Mouse (Mus musculus): ENCODE results near the gene Mtcl1. TPM values are rescaled to one million over a fixed set of nuclear protein-coding genes. Genes with fewer than 3 reads are reported as not detected.

The Mtcl1 gene
- total and polyA plus RNA-seq, 3 experiments = 1.5 to 6.8 (median 5.9) TPM

DNA sequence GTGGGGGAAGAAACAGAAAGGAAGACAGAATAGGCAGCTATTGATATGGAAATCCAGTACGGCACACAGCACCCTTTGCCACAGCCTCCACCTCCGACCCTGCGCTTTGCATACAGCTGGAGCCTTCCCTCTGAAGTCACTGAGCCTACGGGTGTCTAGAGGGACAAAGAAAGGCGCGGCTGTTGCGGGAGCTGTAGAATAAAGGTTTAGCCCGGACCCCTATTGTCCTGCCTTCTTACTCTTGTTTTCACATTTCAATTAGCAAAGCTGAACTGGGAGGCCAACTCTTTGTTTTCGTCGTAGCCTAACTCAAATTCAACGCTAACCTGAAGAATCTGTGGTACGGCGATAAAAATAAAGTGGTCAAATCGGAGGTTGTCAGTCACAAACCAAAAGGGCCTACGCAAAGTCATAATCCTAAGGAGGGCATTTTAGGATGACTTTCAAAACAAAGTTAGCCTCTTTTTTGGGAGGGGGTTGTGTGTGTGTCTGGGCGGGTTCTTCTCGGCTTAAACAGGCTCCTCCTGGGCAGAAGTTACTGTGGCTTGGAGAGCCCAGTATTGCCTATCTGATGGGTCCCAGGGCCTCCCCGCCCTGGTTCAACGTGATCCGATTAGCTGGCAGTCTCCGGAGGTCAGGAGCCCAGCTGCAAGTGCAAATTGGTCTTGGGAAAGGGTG is 30.4 kb upstream of the Mtcl1 start:
- Histone ChIP-seq H3K4me3 (no peak overlapping the region), H3K27me3 (ENCODE audit: control insufficient read depth, insufficient read depth, low read length) (no peaks in the 10 kb centered on the region; the same call in 1 of the 2 replicates), H3K27ac (no peak overlapping the region), H3K36me3 (ENCODE audit: control insufficient read depth, insufficient read depth, low read length) (no peaks in the 10 kb centered on the region), H3K9ac (ENCODE audit: low read depth, low read length) (no peak overlapping the region), H3K79me2 (replicated peaks; ENCODE audit: control insufficient read depth, insufficient read depth, low read length) (no peaks in the 10 kb centered on the region), H3K4me1 (ENCODE audit: control insufficient read depth, insufficient read depth, low read length) (no peaks in the 10 kb centered on the region)
- intact Hi-C loops (cut with DNase I) = no loop called here
- 28% methylated on average over 21 of the region's 21 CpGs for WGBS
- peak; percentile 29 to 31 for DNase-seq
- TF ChIP-seq CTCF (IDR thresholded peaks at IDR 0.05) (no peak), EP300 (IDR thresholded peaks at IDR 0.05; ENCODE audit: insufficient read depth, low read depth, low read length) (no peak), POLR2A (IDR thresholded peaks at IDR 0.05; ENCODE audit: insufficient read depth, low read depth, low read length) (no peak)

DNA sequence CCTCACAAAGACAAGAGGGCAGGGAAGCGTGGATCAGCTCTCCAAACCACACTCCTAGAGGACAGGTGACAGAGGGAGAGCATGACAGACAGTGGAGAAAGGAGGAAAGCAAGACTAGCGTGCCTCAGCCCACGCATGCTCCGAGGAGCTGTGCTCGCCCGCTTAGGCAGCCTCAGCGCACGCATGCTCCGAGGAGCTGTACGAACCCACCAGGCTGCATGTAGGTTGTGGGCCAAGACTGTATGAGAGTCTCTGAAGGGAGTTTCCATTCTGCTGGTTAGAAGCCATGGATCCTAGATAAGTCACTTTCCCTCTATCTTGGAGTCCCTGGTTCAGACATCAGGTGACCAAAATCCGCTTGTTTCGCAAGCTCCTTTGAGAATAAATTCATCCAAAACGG is 29.8 kb upstream of the Mtcl1 start:
- H3K27me3 ChIP-seq (ENCODE audit: control insufficient read depth, insufficient read depth, low read length) = no peaks in the 10 kb centered on the region; the same call in 1 of the 2 replicates
- no peak overlapping the region for H3K27ac ChIP-seq
- H3K4me1 ChIP-seq (ENCODE audit: control insufficient read depth, insufficient read depth, low read length) = no peaks in the 10 kb centered on the region
- H3K79me2 ChIP-seq (replicated peaks; ENCODE audit: control insufficient read depth, insufficient read depth, low read length) = no peaks in the 10 kb centered on the region
- TF ChIP-seq POLR2A (IDR thresholded peaks at IDR 0.05; ENCODE audit: insufficient read depth, low read depth, low read length) (no peak), EP300 (IDR thresholded peaks at IDR 0.05; ENCODE audit: insufficient read depth, low read depth, low read length) (no peak), CTCF (IDR thresholded peaks at IDR 0.05) (no peak)
- intact Hi-C loops (cut with DNase I) = no loop called here
- H3K36me3 ChIP-seq (ENCODE audit: control insufficient read depth, insufficient read depth, low read length) = no peaks in the 10 kb centered on the region
- no peak overlapping the region for H3K4me3 ChIP-seq
- peak; percentile 18 to 37 for DNase-seq
- 43% methylated on average over 13 of the region's 13 CpGs for WGBS
- no peak overlapping the region for H3K9ac ChIP-seq (ENCODE audit: low read depth, low read length)

DNA sequence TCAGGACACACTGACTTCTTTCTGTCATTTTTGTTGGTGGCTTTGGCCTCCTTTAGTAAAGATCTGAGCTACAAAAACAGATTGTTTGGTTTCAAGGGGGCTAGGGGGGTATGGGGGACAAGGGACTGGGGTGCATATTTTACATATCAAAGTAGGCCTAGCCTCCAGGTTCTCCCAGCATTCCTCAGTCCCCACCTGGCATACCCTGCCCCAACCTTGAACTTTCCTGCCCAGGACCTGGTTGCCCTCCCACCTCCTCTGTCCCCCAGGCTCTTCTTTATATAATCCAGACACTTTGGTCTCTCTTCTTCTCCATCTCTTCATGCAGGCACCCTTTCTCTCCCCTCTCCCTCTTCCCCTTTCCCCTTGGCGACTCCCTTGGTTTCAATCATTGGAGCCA is 23.7 kb upstream of the Mtcl1 start:
- intact Hi-C loops (cut with DNase I) = loop anchor here (5.0 kb wide), 1 partner anchor 316 kb away; no protein-coding TSS in a partner anchor
- no peaks in the 10 kb centered on the region for H3K79me2 ChIP-seq (replicated peaks; ENCODE audit: control insufficient read depth, insufficient read depth, low read length)
- no peak overlapping the region for H3K27ac ChIP-seq
- no peak for TF ChIP-seq EP300 (IDR thresholded peaks at IDR 0.05; ENCODE audit: insufficient read depth, low read depth, low read length)
- TF ChIP-seq CTCF (IDR thresholded peaks at IDR 0.05) = no peak
- TF ChIP-seq POLR2A (IDR thresholded peaks at IDR 0.05; ENCODE audit: insufficient read depth, low read depth, low read length) = no peak
- H3K36me3 ChIP-seq (ENCODE audit: control insufficient read depth, insufficient read depth, low read length) = no peaks in the 10 kb centered on the region
- H3K4me3 ChIP-seq = no peak overlapping the region
- no peaks in the 10 kb centered on the region; the same call in 1 of the 2 replicates for H3K4me1 ChIP-seq (ENCODE audit: control insufficient read depth, insufficient read depth, low read length)
- no peak for DNase-seq
- H3K9ac ChIP-seq (ENCODE audit: low read depth, low read length) = no peak overlapping the region
- H3K27me3 ChIP-seq (ENCODE audit: control insufficient read depth, insufficient read depth, low read length) = no peaks in the 10 kb centered on the region
- WGBS = 95% methylated on average over 1 of the region's 1 CpGs

DNA sequence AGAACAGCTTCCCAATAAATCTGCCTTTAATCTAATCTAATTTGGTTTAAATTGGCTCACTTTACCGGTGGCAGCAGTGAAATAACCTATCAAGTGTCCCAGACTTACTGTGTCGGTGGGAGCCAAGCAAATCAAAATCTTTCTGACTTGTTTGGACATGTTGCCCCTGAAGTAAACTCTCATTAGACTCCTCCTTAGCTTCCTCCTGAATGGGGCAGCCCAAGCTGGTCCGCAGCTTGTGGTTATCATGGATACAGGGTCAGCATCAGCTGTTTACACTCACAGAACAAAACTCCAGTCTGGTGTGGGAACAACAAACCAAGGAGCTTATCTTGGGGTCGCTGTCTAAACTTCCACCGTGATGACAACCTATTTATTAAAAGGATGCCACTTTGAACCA is 22.2 kb upstream of the Mtcl1 start:
- H3K79me2 ChIP-seq (replicated peaks; ENCODE audit: control insufficient read depth, insufficient read depth, low read length) = no peaks in the 10 kb centered on the region
- H3K4me3 ChIP-seq = no peak overlapping the region
- H3K9ac ChIP-seq (ENCODE audit: low read depth, low read length) = no peak overlapping the region
- H3K27me3 ChIP-seq (ENCODE audit: control insufficient read depth, insufficient read depth, low read length) = no peaks in the 10 kb centered on the region
- DNase-seq = no peak
- H3K4me1 ChIP-seq (ENCODE audit: control insufficient read depth, insufficient read depth, low read length) = no peaks in the 10 kb centered on the region; the same call in 1 of the 2 replicates
- no peak overlapping the region for H3K27ac ChIP-seq
- TF ChIP-seq CTCF (IDR thresholded peaks at IDR 0.05) = no peak
- no peak for TF ChIP-seq POLR2A (IDR thresholded peaks at IDR 0.05; ENCODE audit: insufficient read depth, low read depth, low read length)
- TF ChIP-seq EP300 (IDR thresholded peaks at IDR 0.05; ENCODE audit: insufficient read depth, low read depth, low read length) = no peak
- intact Hi-C loops (cut with DNase I) = loop anchor here (5.0 kb wide), 1 partner anchor 314 kb away; no protein-coding TSS in a partner anchor
- 70% methylated on average over 5 of the region's 5 CpGs for WGBS
- no peaks in the 10 kb centered on the region for H3K36me3 ChIP-seq (ENCODE audit: control insufficient read depth, insufficient read depth, low read length)

DNA sequence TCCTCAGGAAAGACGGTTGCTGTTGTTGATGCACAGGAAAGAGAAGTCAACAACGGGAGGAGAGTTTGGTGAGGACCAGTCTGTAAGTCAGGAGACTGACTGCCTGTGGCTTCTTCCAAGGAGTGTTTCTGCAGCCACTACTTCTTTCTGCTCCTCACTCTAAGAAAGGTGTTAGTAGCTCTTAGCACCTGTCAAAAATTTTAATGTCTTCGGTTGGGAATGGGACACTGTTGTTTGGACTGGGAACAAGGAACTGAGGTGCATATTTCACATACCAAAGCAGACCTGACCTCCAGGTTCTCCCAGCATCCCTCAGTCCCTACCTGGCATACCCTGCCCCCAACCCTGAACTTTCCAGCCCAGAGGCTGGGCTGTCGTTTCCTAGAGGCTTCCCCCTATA is 21.7 kb upstream of the Mtcl1 start:
- no peaks in the 10 kb centered on the region for H3K79me2 ChIP-seq (replicated peaks; ENCODE audit: control insufficient read depth, insufficient read depth, low read length)
- 71% methylated on average over 4 of the region's 4 CpGs for WGBS
- H3K36me3 ChIP-seq (ENCODE audit: control insufficient read depth, insufficient read depth, low read length) = no peaks in the 10 kb centered on the region
- no peak for DNase-seq
- no peak overlapping the region for H3K4me3 ChIP-seq
- H3K4me1 ChIP-seq (ENCODE audit: control insufficient read depth, insufficient read depth, low read length) = no peaks in the 10 kb centered on the region; the same call in 1 of the 2 replicates
- intact Hi-C loops (cut with DNase I) = loop anchor here (5.0 kb wide), 1 partner anchor 314 kb away; no protein-coding TSS in a partner anchor
- TF ChIP-seq POLR2A (IDR thresholded peaks at IDR 0.05; ENCODE audit: insufficient read depth, low read depth, low read length) = no peak
- TF ChIP-seq EP300 (IDR thresholded peaks at IDR 0.05; ENCODE audit: insufficient read depth, low read depth, low read length) = no peak
- TF ChIP-seq CTCF (IDR thresholded peaks at IDR 0.05) = no peak
- H3K27me3 ChIP-seq (ENCODE audit: control insufficient read depth, insufficient read depth, low read length) = no peaks in the 10 kb centered on the region
- H3K9ac ChIP-seq (ENCODE audit: low read depth, low read length) = no peak overlapping the region
- H3K27ac ChIP-seq = no peak overlapping the region

DNA sequence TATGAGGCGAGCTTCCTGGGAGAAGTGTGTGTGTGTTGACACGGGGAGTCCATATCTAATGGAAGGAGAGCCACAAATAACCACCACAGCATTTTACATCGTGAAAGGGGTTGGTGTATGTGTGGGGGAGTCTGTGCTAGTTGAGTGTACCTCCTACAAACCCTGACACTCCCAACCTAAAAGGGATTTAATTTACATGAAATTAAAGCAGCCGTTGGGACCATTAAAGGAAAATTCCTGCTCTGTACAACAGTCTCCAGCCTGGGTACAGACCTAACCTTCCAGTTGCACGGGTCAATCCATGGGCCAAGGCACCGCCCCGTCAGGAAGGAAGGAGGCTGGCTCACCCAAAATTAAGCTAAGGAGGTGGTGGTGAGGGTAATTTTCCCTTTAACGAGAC is 20.5 kb upstream of the Mtcl1 start:
- Histone ChIP-seq H3K4me3 (no peak overlapping the region), H3K27me3 (ENCODE audit: control insufficient read depth, insufficient read depth, low read length) (no peaks in the 10 kb centered on the region), H3K27ac (no peak overlapping the region), H3K79me2 (replicated peaks; ENCODE audit: control insufficient read depth, insufficient read depth, low read length) (no peaks in the 10 kb centered on the region), H3K36me3 (ENCODE audit: control insufficient read depth, insufficient read depth, low read length) (no peaks in the 10 kb centered on the region), H3K9ac (ENCODE audit: low read depth, low read length) (no peak overlapping the region), H3K4me1 (ENCODE audit: control insufficient read depth, insufficient read depth, low read length) (no peaks in the 10 kb centered on the region; the same call in 1 of the 2 replicates)
- DNase-seq = no peak
- TF ChIP-seq POLR2A (IDR thresholded peaks at IDR 0.05; ENCODE audit: insufficient read depth, low read depth, low read length) (no peak), CTCF (IDR thresholded peaks at IDR 0.05) (no peak), EP300 (IDR thresholded peaks at IDR 0.05; ENCODE audit: insufficient read depth, low read depth, low read length) (no peak)
- 51% methylated on average over 8 of the region's 8 CpGs for WGBS
- intact Hi-C loops (cut with DNase I) = loop anchor here (5.0 kb wide), 1 partner anchor 313 kb away; no protein-coding TSS in a partner anchor

Data from heart, adult 2 months (tissue).